Mouse (Mus musculus): ENCODE data around the gene Olfr1404. TPM values are rescaled to one million over a fixed set of nuclear protein-coding genes. Genes with fewer than 3 reads are reported as not detected.

Gene Olfr1404
- polyA plus RNA-seq (2012; ENCODE audit: low replicate concordance) = not detected in 2 replicates

GRCm38 (mm10) chr1:173212092-173212491 lies at the start of gene Olfr1404:
TSS of gene Olfr1404 (plus strand) at chr1:173212392.

DNA sequence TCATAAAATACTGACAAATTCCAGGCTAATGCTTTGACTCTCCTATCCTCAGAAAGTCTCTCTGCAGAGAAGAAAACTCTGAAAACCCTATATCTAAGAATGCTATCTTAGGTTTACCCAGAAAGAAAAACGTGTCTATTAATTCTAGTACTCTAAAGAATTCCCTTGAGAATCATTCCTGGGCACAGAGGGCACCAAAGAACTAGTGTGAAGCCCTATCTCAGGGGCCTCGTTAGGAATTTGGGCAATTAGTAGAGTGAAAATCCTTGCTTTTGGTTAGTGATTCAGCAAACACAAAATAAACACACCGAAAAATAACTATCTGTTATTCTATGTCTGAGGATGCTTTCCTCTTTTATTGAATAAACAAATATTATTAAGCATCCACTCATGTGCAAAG lies 21.7 kb upstream of the Olfr1404 start, which contains the start of gene Olfr1406:
Gene Olfr1406, minus strand, starts transcription at position 101 of the 400 bp plus-strand sequence.

DNA sequence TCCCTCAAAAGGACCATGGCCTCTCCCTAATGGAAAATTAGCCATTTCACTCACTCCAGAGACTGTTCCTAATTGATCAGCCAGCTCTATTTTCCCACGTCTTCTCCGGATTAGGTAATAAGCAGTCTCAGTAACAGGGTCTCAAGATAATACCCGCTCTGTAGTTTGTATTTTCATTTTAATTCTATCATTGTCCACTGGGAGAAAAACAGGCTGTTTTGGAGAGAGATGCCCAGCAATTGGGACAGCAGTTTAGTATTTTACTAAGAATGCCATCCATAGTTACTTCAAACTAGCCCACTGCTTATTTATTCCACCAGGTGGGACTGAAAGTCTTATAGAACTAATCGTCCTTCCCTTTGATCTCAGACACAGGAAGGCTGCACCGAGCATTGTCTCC lies 14.7 kb upstream of the Olfr1404 start, which contains the start of gene Olfr218:
Gene Olfr218, plus strand, starts transcription at position 301 of the 400 bp plus-strand sequence.

GRCm38 (mm10) chr1:173227081-173227480 lies 14.9 kb downstream of the Olfr1404 start, which contains the start of gene Fcer1a:
TSS of gene Fcer1a (minus strand) at chr1:173227214.

DNA sequence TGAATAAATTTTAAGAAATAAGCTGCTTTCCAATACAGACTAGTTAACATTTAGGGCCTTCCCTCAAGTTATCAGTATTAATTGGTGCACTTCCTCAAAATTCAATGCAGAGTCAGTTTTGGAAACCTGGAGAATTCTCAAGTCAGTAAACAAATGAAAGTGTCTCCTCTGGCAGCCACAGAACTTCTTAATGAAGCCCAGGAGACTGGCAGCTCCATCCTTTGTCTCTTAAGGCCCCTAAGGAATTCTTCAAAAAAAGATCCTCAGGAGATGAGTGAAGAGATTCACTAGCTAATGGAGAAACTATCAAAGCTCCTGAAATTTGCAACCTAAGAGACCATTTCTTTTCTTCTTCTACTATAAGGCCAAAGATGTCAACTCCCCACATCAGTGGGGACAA lies 53.5 kb downstream of the Olfr1404 start, which contains the start of gene Olfr418:
Gene Olfr418, plus strand, starts transcription at position 301 of the 400 bp plus-strand sequence.

Other genes starting within 250 kb of the Olfr1404 start
- not detected in 2 replicates for gene Olfr1408, start 75.0 kb upstream of the Olfr1404 start, polyA plus RNA-seq (2012; ENCODE audit: low replicate concordance)
- not detected in 2 replicates for gene Olfr1406, start 21.8 kb upstream of the Olfr1404 start, polyA plus RNA-seq (2012; ENCODE audit: low replicate concordance)
- gene Olfr218, start 14.6 kb upstream of the Olfr1404 start, polyA plus RNA-seq (2012; ENCODE audit: low replicate concordance) = not detected in 2 replicates
- gene Fcer1a, start 14.8 kb downstream of the Olfr1404 start, polyA plus RNA-seq (2012; ENCODE audit: low replicate concordance) = 0.16 and 0.47 TPM in 2 replicates
- gene Olfr418, start 53.6 kb downstream of the Olfr1404 start, polyA plus RNA-seq (2012; ENCODE audit: low replicate concordance) = not detected in 2 replicates
- gene Mptx2, start 65.4 kb downstream of the Olfr1404 start, polyA plus RNA-seq (2012; ENCODE audit: low replicate concordance) = not detected in 2 replicates
- gene Ackr1, start 121.4 kb downstream of the Olfr1404 start, polyA plus RNA-seq (2012; ENCODE audit: low replicate concordance) = 0.12 and 2.1 TPM in 2 replicates
- gene Aim2, start 138.5 kb downstream of the Olfr1404 start, polyA plus RNA-seq (2012; ENCODE audit: low replicate concordance) = 3.6 and 7.1 TPM in 2 replicates
- 1.6 and 7.1 TPM in 2 replicates for gene Cadm3, start 155.3 kb downstream of the Olfr1404 start, polyA plus RNA-seq (2012; ENCODE audit: low replicate concordance)